Mouse (Mus musculus) forebrain, embryonic 15.5 days (tissue): ENCODE results near the gene Mettl14. TPM values are rescaled to one million over a fixed set of nuclear protein-coding genes. Genes with fewer than 3 reads are reported as not detected.
"Not testable (repeated sequence)": the region's sequence is repeated elsewhere in the genome, so short reads cannot be mapped to it uniquely, and the experiment has no call there.

ENCODE experiments used
- ATAC-seq: fragments of 200-750 bp; cut with Nextera tagmentation; replicated peaks from 2 replicates; pipeline ENCODE4 v1.8.0; 2017; ENCODE audit warnings: mild to moderate bottlenecking, moderate TSS enrichment, moderate library complexity
- H3K27ac ChIP-seq: fragments of 300-500 bp; sonication (generic); replicated peaks from 2 replicates; pipeline ENCODE4 v1.5.1; 2015; ENCODE audit warnings: mild to moderate bottlenecking, inconsistent platforms
- H3K27me3 ChIP-seq: fragments of 300-500 bp; sonication (generic); 2 replicates; pipeline ENCODE4 v1.6.1; 2015; ENCODE audit warnings: inconsistent platforms
- H3K36me3 ChIP-seq: fragments of 300-500 bp; sonication (generic); 2 replicates; pipeline ENCODE4 v1.6.1; 2015; ENCODE audit warnings: mild to moderate bottlenecking, inconsistent platforms
- H3K4me1 ChIP-seq: fragments of 300-500 bp; sonication (generic); 2 replicates; pipeline ENCODE4 v1.6.1; 2015; ENCODE audit warnings: inconsistent platforms
- H3K4me2 ChIP-seq: fragments of 300-500 bp; sonication (generic); replicated peaks from 2 replicates; pipeline ENCODE4 v1.6.1; 2015; ENCODE audit warnings: mild to moderate bottlenecking, inconsistent platforms
- H3K4me3 ChIP-seq: fragments of 300-500 bp; sonication (generic); 2 replicates; pipeline ENCODE4 v1.5.1; 2015; ENCODE audit warnings: mild to moderate bottlenecking, inconsistent platforms
- H3K9ac ChIP-seq: fragments of 300-500 bp; sonication (generic); replicated peaks from 2 replicates; pipeline ENCODE4 v1.6.1; 2015; ENCODE audit warnings: mild to moderate bottlenecking, inconsistent platforms
- H3K9me3 ChIP-seq: fragments of 300-500 bp; sonication (generic); 2 replicates; pipeline ENCODE4 v1.6.1; 2016; ENCODE audit warnings: inconsistent platforms
- WGBS: fragments of 180-500 bp; shearing (Covaris S2); methylation state at CpG from one replicate; pipeline ENCODE4 v1.1.7; 2015; ENCODE audit warnings: mixed read lengths; 5-methylcytosine and 5-hydroxymethylcytosine counted together
- polyA plus RNA-seq: library from polyadenylated mRNA; unstranded; fragments of >200 nt; fragmentation: Nextera tagmentation; extraction: Ambion mirVana; gene quantifications from 2 replicates; pipeline ENCODE4 v1.2.1, GENCODE M21; 2015

The Mettl14 gene
- polyA plus RNA-seq, 1 experiment from 2014 or later: 30.3 TPM

- H3K4me2 ChIP-seq: no peak overlapping the region
- H3K27ac ChIP-seq: no peak overlapping the region
- no peak overlapping the region for H3K9ac ChIP-seq
- no peaks in the 10 kb centered on the region for H3K9me3 ChIP-seq
- no peak for ATAC-seq
- H3K36me3 ChIP-seq: no peaks in the 10 kb centered on the region
- no peak overlapping the region for H3K4me3 ChIP-seq
- no peaks in the 10 kb centered on the region for H3K4me1 ChIP-seq
- whole genome bisulfite sequencing: 79% methylated on average over 4 of the region's 4 CpGs
- peaks cover 10% of the 10 kb centered on the region; the same call in 1 of the 2 replicates for H3K27me3 ChIP-seq
Measured at GRCm38 (mm10) chr3:123391180-123391579, 5.3 kb upstream of the Mettl14 start.

GRCm38 (mm10) chr3:123386157-123386780 lies 361 bp upstream of the Mettl14 start:
- peak overlapping the region; percentile 75 for H3K4me3 ChIP-seq
- H3K27ac ChIP-seq: peak overlapping the region; percentile 93
- not testable (repeated sequence) for H3K36me3 ChIP-seq, H3K9me3 ChIP-seq, H3K27me3 ChIP-seq
- peaks cover 20% of the 10 kb centered on the region for H3K4me1 ChIP-seq
- WGBS: 17% methylated on average over 12 of the region's 12 CpGs
- ATAC-seq: peak; percentile 75
- peak overlapping the region; percentile 56 for H3K4me2 ChIP-seq
- H3K9ac ChIP-seq: peak overlapping the region; percentile 62

GRCm38 (mm10) chr3:123385118-123385485 lies 806 bp downstream of the Mettl14 start:
- Histone ChIP-seq H3K4me3 (peak overlapping the region; percentile 75), H3K4me2 (peak overlapping the region; percentile 57), H3K36me3 (peaks cover 12% of the 10 kb centered on the region), H3K9me3 (no peaks in the 10 kb centered on the region), H3K27me3 (peaks cover 10% of the 10 kb centered on the region; the same call in 1 of the 2 replicates), H3K9ac (peak overlapping the region; percentile 62), H3K4me1 (peaks cover 20% of the 10 kb centered on the region), H3K27ac (peak overlapping the region; percentile 93)
- peak; percentile 7 for ATAC-seq
- WGBS: 11% methylated on average over 6 of the region's 6 CpGs

- 0 out of 2 replicates have a peak overlapping the region, but pooled peaks have one; percentile 62 for H3K9ac ChIP-seq
- WGBS: 87% methylated on average over 7 of the region's 7 CpGs
Measured at GRCm38 (mm10) chr3:123384435-123384834, 1.5 kb downstream of the Mettl14 start.

GRCm38 (mm10) chr3:123376562-123376961 lies 9.3 kb downstream of the Mettl14 start:
- WGBS: 99% methylated on average over 3 of the region's 3 CpGs
- Histone ChIP-seq H3K36me3 (peaks cover 37% of the 10 kb centered on the region), H3K4me3 (no peak overlapping the region), H3K9ac (no peak overlapping the region), H3K4me1 (no peaks in the 10 kb centered on the region), H3K27me3 (no peaks in the 10 kb centered on the region), H3K9me3 (no peaks in the 10 kb centered on the region), H3K27ac (no peak overlapping the region), H3K4me2 (no peak overlapping the region)
- ATAC-seq: no peak

More at GRCm38 (mm10) chr3:123384435-123384834, 1.5 kb downstream of the Mettl14 start:
- Histone ChIP-seq H3K4me3 (peak overlapping the region; percentile 75; the same call in 1 of the 2 replicates), H3K27ac (no peak overlapping the region), H3K4me1 (peaks cover 20% of the 10 kb centered on the region), H3K9me3 (no peaks in the 10 kb centered on the region), H3K27me3 (peaks cover 10% of the 10 kb centered on the region; the same call in 1 of the 2 replicates), H3K4me2 (peak overlapping the region; percentile 57; the same call in 1 of the 2 replicates), H3K36me3 (peaks cover 18% of the 10 kb centered on the region)
- ATAC-seq: no peak

- Histone ChIP-seq H3K4me1 (no peaks in the 10 kb centered on the region), H3K4me2 (no peak overlapping the region), H3K27me3 (no peaks in the 10 kb centered on the region), H3K36me3 (peaks cover 32% of the 10 kb centered on the region), H3K27ac (no peak overlapping the region), H3K9me3 (no peaks in the 10 kb centered on the region), H3K9ac (no peak overlapping the region), H3K4me3 (no peak overlapping the region)
- WGBS: 34% methylated on average over 11 of the region's 11 CpGs
- ATAC-seq: peak; percentile 76
Measured at GRCm38 (mm10) chr3:123371766-123372535, 14.0 kb downstream of the Mettl14 start.

- Histone ChIP-seq H3K27ac (no peak overlapping the region), H3K9me3 (no peaks in the 10 kb centered on the region), H3K4me3 (no peak overlapping the region), H3K4me1 (no peaks in the 10 kb centered on the region), H3K36me3 (peaks cover 28% of the 10 kb centered on the region), H3K27me3 (no peaks in the 10 kb centered on the region), H3K4me2 (no peak overlapping the region), H3K9ac (no peak overlapping the region)
- ATAC-seq: no peak
- 97% methylated on average over 5 of the region's 5 CpGs for WGBS
Measured at GRCm38 (mm10) chr3:123370927-123371326, 15.0 kb downstream of the Mettl14 start.

- H3K9me3 ChIP-seq: no peaks in the 10 kb centered on the region
- no peak for ATAC-seq
- 87% methylated on average over 12 of the region's 12 CpGs for WGBS
Measured at GRCm38 (mm10) chr3:123369161-123369560, 16.7 kb downstream of the Mettl14 start.

GRCm38 (mm10) chr3:123366820-123367219 lies 19.1 kb downstream of the Mettl14 start:
- peaks cover 27% of the 10 kb centered on the region for H3K36me3 ChIP-seq
- H3K27me3 ChIP-seq, H3K4me2 ChIP-seq, H3K4me1 ChIP-seq, H3K27ac ChIP-seq, H3K9ac ChIP-seq, H3K4me3 ChIP-seq, ATAC-seq, H3K9me3 ChIP-seq: not testable (repeated sequence)
- 90% methylated on average over 2 of the region's 2 CpGs for WGBS

More at GRCm38 (mm10) chr3:123369161-123369560, 16.7 kb downstream of the Mettl14 start:
- no peak overlapping the region for H3K4me2 ChIP-seq
- no peak overlapping the region for H3K27ac ChIP-seq
- peaks cover 27% of the 10 kb centered on the region for H3K36me3 ChIP-seq
- no peaks in the 10 kb centered on the region for H3K4me1 ChIP-seq
- no peak overlapping the region for H3K9ac ChIP-seq
- no peaks in the 10 kb centered on the region for H3K27me3 ChIP-seq
- no peak overlapping the region for H3K4me3 ChIP-seq

GRCm38 (mm10) chr3:123356377-123356991 lies 29.4 kb downstream of the Mettl14 start:
- H3K4me1 ChIP-seq: no peaks in the 10 kb centered on the region
- H3K27me3 ChIP-seq: no peaks in the 10 kb centered on the region
- H3K4me3 ChIP-seq: no peak overlapping the region
- no peak for ATAC-seq
- no peaks in the 10 kb centered on the region for H3K9me3 ChIP-seq
- no peaks in the 10 kb centered on the region for H3K36me3 ChIP-seq
- 87% methylated on average over 4 of the region's 4 CpGs for WGBS
- no peak overlapping the region for H3K27ac ChIP-seq
- H3K4me2 ChIP-seq: no peak overlapping the region
- no peak overlapping the region for H3K9ac ChIP-seq

GRCm38 (mm10) chr3:123354388-123354787 lies 31.5 kb downstream of the Mettl14 start:
- WGBS: 92% methylated on average over 9 of the region's 9 CpGs
- ATAC-seq: no peak

GRCm38 (mm10) chr3:123353661-123354060 lies 32.2 kb downstream of the Mettl14 start:
- H3K4me1 ChIP-seq: no peaks in the 10 kb centered on the region
- no peaks in the 10 kb centered on the region for H3K27me3 ChIP-seq
- ATAC-seq: peak; percentile 33; the same call in 1 of the 2 replicates
- H3K9ac ChIP-seq: no peak overlapping the region
- no peak overlapping the region for H3K4me2 ChIP-seq
- no peaks in the 10 kb centered on the region for H3K9me3 ChIP-seq
- no peak overlapping the region for H3K4me3 ChIP-seq
- H3K36me3 ChIP-seq: no peaks in the 10 kb centered on the region
- WGBS: 92% methylated on average over 12 of the region's 12 CpGs
- H3K27ac ChIP-seq: no peak overlapping the region

More at GRCm38 (mm10) chr3:123354388-123354787, 31.5 kb downstream of the Mettl14 start:
- Histone ChIP-seq H3K27me3 (no peaks in the 10 kb centered on the region), H3K4me3 (no peak overlapping the region), H3K4me1 (no peaks in the 10 kb centered on the region), H3K36me3 (no peaks in the 10 kb centered on the region), H3K27ac (no peak overlapping the region), H3K4me2 (no peak overlapping the region), H3K9ac (no peak overlapping the region), H3K9me3 (no peaks in the 10 kb centered on the region)
